ENCODE assay signal across 25 mouse cellular contexts in the genomic region with DNA sequence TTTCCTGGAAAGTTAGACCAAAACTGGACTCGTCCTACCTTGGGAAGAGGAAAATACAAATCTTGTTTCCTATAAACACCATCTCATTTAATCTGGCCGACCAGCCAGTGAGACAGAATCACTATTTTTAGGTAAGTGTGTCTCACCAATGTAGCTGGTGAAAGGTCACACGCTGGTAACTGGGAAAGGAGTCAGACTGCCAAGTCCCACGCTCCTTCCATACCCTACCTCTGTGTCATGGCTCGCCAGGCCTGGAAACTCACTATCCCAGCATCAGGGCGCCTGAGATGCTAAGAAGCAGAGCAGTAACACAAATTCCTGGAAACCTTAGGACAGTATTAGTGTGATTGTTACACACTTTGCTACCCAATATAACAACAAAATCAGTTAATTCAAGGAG.
"Had no signal": no experiment of that assay in that cellular context is flagged by ENCODE, and none has a peak within 500 bp of the region (broad histone marks: within the 10 kb centered on the region; RNA-seq: fewer than 3 reads in every experiment).

No protein-coding gene starts in this region.

- ATAC-seq: hindbrain, embryonic 16.5 days; hindbrain, postnatal 0 days; intestine, embryonic 15.5 days; intestine, embryonic 16.5 days; intestine, postnatal 0 days had no signal

- DNase-seq: heart, postnatal 14 days; heart, postnatal 36 days; kidney, adult 11 months; kidney, adult 18-20 months; kidney, postnatal 14 days; layer of hippocampus, adult 9-11 months; layer of hippocampus, postnatal 36 days had no signal

- H3K9ac ChIP-seq: heart, embryonic 12.5 days; heart, embryonic 13.5 days; heart, embryonic 15.5 days; hindbrain, embryonic 12.5 days; hindbrain, embryonic 13.5 days; hindbrain, embryonic 14.5 days; hindbrain, embryonic 15.5 days; intestine, embryonic 15.5 days; kidney, embryonic 15.5 days had no signal

- H3K27me3 ChIP-seq: heart, embryonic 12.5 days; heart, embryonic 13.5 days; heart, embryonic 15.5 days; hindbrain, embryonic 12.5 days; hindbrain, embryonic 13.5 days; hindbrain, embryonic 15.5 days; intestine, embryonic 15.5 days; kidney, embryonic 15.5 days had no signal

- H3K9me3 ChIP-seq: heart, embryonic 12.5 days; heart, embryonic 13.5 days; heart, embryonic 15.5 days; hindbrain, embryonic 10.5 days; hindbrain, embryonic 12.5 days; hindbrain, embryonic 13.5 days; hindbrain, embryonic 15.5 days; intestine, embryonic 15.5 days; kidney, embryonic 15.5 days had no signal

- H3K4me3 ChIP-seq: heart, embryonic 12.5 days; heart, embryonic 13.5 days; heart, embryonic 15.5 days; hindbrain, embryonic 10.5 days; hindbrain, embryonic 12.5 days; hindbrain, embryonic 13.5 days; hindbrain, embryonic 15.5 days; intestine, embryonic 15.5 days; kidney, embryonic 15.5 days; layer of hippocampus, adult 2 months; left cerebral cortex, adult 2 months had no signal

- H3K36me3 ChIP-seq: heart, embryonic 15.5 days; hindbrain, embryonic 15.5 days; intestine, embryonic 15.5 days had no signal

- H3K27ac ChIP-seq: heart, embryonic 13.5 days; heart, embryonic 15.5 days; hindbrain, embryonic 10.5 days; hindbrain, embryonic 12.5 days; hindbrain, embryonic 13.5 days; hindbrain, embryonic 14.5 days; hindbrain, embryonic 15.5 days; hindbrain, postnatal 0 days; intestine, embryonic 15.5 days; kidney, embryonic 15.5 days; kidney, postnatal 0 days; layer of hippocampus, adult 2 months; left cerebral cortex, adult 2 months had no signal

- H3K4me1 ChIP-seq: hindbrain, embryonic 10.5 days; hindbrain, embryonic 12.5 days; hindbrain, embryonic 13.5 days; hindbrain, embryonic 15.5 days; intestine, embryonic 15.5 days had no signal

- H3K4me2 ChIP-seq: heart, embryonic 11.5 days; heart, embryonic 12.5 days; heart, embryonic 13.5 days; heart, embryonic 15.5 days; hindbrain, embryonic 12.5 days; hindbrain, embryonic 13.5 days; hindbrain, embryonic 14.5 days; hindbrain, embryonic 15.5 days; intestine, embryonic 15.5 days; kidney, embryonic 15.5 days had no signal
